Mouse (Mus musculus) embryo, embryonic 10.5 days (tissue): ENCODE measurements at regions not wholly inside any gene's neighbourhood (a gene's known extent, or its start where the extent isn't known, plus 50 kb on each side); places are given as distances from the start of the nearest gene placed in this dataset.

Experiments
- DNase-seq: peaks from one replicate; pipeline ENCODE4 v3.0.0-alpha.2; 2015; ENCODE audit warnings: low spot score

DNA sequence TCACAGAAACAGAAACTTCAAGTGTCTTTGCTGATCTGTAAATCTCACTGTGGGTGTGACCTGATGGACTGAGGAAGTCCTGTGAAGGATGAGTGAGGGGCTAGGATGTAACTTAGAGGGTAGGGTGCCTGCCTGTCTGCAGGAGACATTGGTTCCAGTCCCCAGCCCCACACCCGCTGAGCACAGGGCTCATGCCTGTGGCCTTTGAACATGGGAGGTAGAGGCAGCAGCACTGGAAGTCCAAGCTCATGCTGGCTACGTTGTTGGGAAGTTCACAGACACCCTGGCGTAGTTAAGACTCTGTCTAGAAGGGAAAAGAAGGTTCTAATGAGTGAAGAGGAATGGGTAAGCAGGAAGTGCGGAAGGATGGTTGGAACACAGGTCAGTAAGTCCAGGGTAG lies 59.7 kb upstream of the Tgm3 start:
- DNase-seq, result no peak

DNA sequence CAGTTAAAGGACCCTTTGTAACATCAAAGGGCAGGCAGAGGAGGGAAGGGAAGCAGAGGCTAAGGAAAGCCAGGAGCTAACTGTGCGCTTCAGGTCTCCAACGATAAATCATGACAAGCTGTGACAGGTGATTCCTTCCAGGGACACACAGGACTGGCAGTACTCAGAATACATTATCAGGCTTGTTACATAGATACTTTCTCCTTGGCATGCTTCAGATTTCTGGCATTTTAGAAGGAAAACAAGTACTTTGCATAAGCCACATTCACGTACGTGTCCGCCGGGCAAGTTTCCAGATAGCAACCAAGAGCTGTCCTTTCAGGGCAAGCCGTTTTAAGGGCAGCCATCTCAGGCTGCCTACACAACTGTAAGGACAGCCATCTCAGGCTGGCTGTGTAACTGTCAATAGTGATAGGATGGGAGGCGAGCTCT lies 56.9 kb upstream of the Tgm3 start:
- DNase-seq, result peak; percentile 61

DNA sequence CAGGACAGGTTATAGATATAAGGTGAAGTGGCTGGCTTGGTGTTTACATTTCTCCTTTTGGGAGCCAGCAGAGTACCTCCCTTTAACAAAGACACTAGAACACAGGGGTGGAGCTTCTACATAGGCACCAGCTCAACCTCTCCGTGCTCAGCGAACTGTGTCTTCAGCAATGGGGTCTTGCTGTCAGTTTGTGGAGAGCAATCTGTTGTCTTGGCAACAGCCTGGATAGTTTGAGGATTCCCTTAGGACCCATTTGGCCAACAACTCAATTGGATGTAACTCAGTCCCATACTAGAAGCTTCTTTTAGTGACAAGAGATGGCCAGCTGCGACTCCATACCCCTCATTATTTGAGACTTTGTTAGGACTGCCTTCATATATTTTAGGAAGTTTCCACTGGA lies 54.0 kb upstream of the Tgm3 start:
- DNase-seq, result peak; percentile 12

DNA sequence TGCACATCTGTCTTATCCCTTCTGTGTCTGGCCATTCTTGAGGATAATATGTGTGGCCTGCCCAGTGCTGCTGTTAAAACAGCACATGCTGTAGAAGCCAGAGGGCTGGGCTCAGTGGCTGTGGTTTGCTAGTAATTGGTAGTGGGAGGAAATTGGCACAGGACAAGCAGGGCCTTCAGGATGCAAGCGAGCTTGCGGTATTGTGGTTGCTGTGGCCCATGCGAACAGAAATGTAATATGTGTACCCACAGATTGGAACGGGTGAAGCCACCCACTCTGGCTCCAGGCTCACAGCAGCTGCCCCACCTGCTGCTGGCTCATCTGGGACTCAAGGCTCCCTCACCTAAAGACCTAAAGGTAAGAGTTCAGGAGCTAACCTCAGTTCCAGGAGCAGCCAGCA lies 51.8 kb upstream of the Tgm3 start:
- no peak for DNase-seq

DNA sequence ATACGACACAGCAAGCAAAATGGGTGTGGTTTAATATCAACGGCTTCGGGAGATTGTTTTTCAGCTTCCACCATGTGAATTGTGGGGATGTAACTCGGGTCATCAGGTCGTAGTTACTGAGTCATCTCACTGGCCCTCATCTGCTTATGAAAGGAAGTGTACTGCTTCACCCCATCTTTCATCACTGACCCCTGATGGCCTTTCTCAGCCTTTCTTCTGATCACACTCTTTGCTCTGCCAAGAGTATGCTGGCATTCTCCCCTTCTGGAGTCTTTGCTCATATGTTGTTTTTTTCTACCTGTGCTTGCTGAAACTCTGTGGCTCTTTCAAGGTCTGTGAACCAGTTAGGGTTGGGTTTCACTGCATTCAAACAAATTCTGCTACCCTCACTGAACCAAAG lies 50.6 kb upstream of the Tgm3 start:
- no peak for DNase-seq
